Mouse (Mus musculus) ES-Bruce4 (cell line): ENCODE measurements around the gene Rapgef4. TPM values are rescaled to one million over a fixed set of nuclear protein-coding genes. Genes with fewer than 3 reads are reported as not detected.

ENCODE experiments used
- H3K27ac ChIP-seq: 2 replicates; pipeline ENCODE4 v1.5.1; 2012; ENCODE audit warnings: low read length, inconsistent platforms; ENCODE audit not compliant: insufficient read depth
- H3K27me3 ChIP-seq: 2 replicates; pipeline ENCODE4 v1.6.1; 2012; ENCODE audit warnings: mild to moderate bottlenecking, low read length, inconsistent platforms; ENCODE audit not compliant: control insufficient read depth, poor library complexity, insufficient read depth, severe bottlenecking
- H3K36me3 ChIP-seq: 2 replicates; pipeline ENCODE4 v1.6.1; 2012; ENCODE audit warnings: inconsistent platforms, mild to moderate bottlenecking, low read length, moderate library complexity; ENCODE audit not compliant: control insufficient read depth, poor library complexity, insufficient read depth, severe bottlenecking
- H3K4me1 ChIP-seq: one replicate; pipeline ENCODE4 v1.8.1; 2011; ENCODE audit warnings: low read length; ENCODE audit not compliant: control insufficient read depth, insufficient read depth
- H3K4me3 ChIP-seq: 2 replicates; pipeline ENCODE4 v1.5.1; 2011; ENCODE audit warnings: low read depth, mild to moderate bottlenecking, low read length
- H3K9ac ChIP-seq: 2 replicates; pipeline ENCODE4 v1.6.1; 2012; ENCODE audit warnings: low read depth, mild to moderate bottlenecking, inconsistent platforms; ENCODE audit not compliant: poor library complexity, severe bottlenecking
- H3K9me3 ChIP-seq: replicated peaks from 2 replicates; pipeline ENCODE4 v1.6.1; 2012; ENCODE audit warnings: mild to moderate bottlenecking, low read length, inconsistent platforms; ENCODE audit not compliant: control insufficient read depth, poor library complexity, insufficient read depth, severe bottlenecking
- CTCF ChIP-seq: IDR thresholded peaks from one replicate; pipeline ENCODE4 v1.8.1; 2011; ENCODE audit warnings: low read depth, low read length
- EP300 ChIP-seq: IDR thresholded peaks from 2 replicates; pipeline ENCODE4 v1.6.1; 2011; ENCODE audit warnings: low read depth, low read length; ENCODE audit not compliant: insufficient read depth
- POLR2A ChIP-seq: IDR thresholded peaks from one replicate; pipeline ENCODE4 v1.8.1; 2011; ENCODE audit warnings: low read length; ENCODE audit not compliant: insufficient read depth
- polyA plus RNA-seq: library from polyadenylated mRNA; stranded (reverse); fragments of >200 nt; gene quantifications from 2 replicates; pipeline ENCODE4 v1.2.4, GENCODE M21; 2011; ENCODE audit warnings: low read depth; ENCODE audit not compliant: missing spikeins, insufficient read depth, insufficient read length

Gene Rapgef4
- polyA plus RNA-seq, 1 experiment = not detected

DNA sequence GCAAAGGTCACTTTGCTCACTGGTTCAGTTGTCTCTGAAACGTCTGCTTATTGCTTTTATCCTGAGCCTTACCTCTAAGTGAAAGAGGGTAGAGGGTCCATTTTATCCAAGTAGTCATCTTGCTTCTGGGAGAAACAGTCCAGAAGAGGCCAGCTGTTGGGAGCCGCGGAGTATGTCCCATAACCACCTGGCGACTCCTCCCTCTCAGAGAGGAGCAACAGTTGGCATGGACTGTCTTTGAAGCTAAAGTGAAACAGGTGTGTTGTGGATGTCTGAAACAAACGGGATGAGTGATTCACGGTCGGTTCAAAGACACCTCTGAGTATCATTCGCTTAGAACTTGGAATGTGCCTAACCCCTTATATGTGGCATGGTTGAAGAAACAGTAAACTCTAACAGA lies 258.4 kb downstream of the Rapgef4 start:
- no peaks in the 10 kb centered on the region for H3K27me3 ChIP-seq
- H3K27ac ChIP-seq = no peak overlapping the region
- H3K9me3 ChIP-seq = no peaks in the 10 kb centered on the region
- TF ChIP-seq POLR2A (no peak), EP300 (no peak), CTCF (no peak)
- no peaks in the 10 kb centered on the region for H3K4me1 ChIP-seq
- no peaks in the 10 kb centered on the region for H3K36me3 ChIP-seq
- no peak overlapping the region for H3K4me3 ChIP-seq
- H3K9ac ChIP-seq = no peak overlapping the region

DNA sequence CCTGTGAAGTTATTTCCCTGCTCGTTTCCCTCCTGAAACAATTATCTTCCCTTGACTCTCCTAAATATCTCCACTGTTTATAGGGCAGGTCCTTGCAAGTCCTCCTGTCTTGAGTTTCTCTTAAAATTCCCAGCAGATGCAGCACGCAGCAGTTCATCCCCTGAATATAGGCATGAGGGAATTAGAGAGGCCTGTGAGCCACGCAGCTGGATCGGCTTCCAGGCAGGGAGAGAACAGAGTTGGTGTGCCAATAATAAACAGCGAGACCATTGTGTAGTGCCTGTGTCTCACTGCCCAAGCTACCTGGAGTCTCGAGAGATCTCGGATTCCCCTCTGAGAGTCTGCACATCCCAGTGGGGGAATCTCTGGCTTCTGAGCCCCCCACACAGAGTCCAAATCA lies 259.0 kb downstream of the Rapgef4 start:
- Histone ChIP-seq H3K4me1 (no peaks in the 10 kb centered on the region), H3K27ac (no peak overlapping the region), H3K36me3 (no peaks in the 10 kb centered on the region), H3K27me3 (no peaks in the 10 kb centered on the region), H3K9ac (no peak overlapping the region), H3K9me3 (no peaks in the 10 kb centered on the region), H3K4me3 (no peak overlapping the region)
- TF ChIP-seq EP300 = no peak
- no peak for TF ChIP-seq CTCF
- TF ChIP-seq POLR2A = no peak

- Histone ChIP-seq H3K9me3 (no peaks in the 10 kb centered on the region), H3K9ac (no peak overlapping the region), H3K27ac (no peak overlapping the region), H3K27me3 (no peaks in the 10 kb centered on the region), H3K4me1 (no peaks in the 10 kb centered on the region), H3K36me3 (no peaks in the 10 kb centered on the region), H3K4me3 (no peak overlapping the region)
- TF ChIP-seq EP300 (no peak), POLR2A (no peak), CTCF (no peak)
Observed at GRCm38 (mm10) chr2:72240691-72241090, 259.7 kb downstream of the Rapgef4 start.

DNA sequence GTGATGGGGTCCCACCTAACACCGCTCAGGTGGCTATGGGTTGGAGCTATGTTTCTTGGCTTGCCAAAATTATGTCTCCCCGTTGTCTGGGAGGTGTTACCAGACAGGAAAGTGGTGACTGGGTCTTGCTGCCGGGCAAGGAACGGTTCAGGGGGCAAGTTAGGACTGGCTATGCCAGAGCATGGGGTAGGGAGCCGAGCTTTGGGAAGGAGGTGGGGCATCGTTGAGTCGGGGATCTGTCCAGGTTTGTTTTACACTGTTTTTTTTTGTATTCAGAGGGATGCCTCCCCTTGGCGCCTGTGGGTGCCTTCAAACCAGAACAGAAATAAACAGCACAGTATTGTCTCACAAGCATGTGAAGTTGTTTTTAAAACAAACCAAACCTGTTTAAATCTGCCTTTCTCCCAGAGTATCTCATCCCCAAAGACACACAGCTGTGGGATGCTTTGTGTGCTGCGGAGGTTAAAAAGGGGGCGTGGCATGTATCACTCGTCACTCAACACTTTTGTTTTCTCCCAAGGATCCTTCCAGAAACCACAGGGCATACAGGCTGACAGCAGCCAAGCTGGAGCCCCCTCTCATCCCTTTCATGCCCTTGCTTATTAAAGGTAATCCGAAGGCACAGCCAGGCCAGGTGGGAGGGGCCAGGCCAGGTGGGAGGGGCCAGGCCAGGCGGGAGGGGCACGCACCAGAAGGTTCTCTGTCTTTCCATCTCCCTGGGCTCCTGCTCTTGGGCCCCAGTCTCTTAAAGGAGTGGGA lies 260.9 kb downstream of the Rapgef4 start:
- H3K9ac ChIP-seq = no peak overlapping the region
- no peaks in the 10 kb centered on the region for H3K36me3 ChIP-seq
- no peak overlapping the region for H3K27ac ChIP-seq
- no peaks in the 10 kb centered on the region for H3K9me3 ChIP-seq
- no peaks in the 10 kb centered on the region for H3K4me1 ChIP-seq
- no peak overlapping the region for H3K4me3 ChIP-seq
- TF ChIP-seq EP300 (no peak), CTCF (no peak), POLR2A (no peak)
- no peaks in the 10 kb centered on the region for H3K27me3 ChIP-seq

DNA sequence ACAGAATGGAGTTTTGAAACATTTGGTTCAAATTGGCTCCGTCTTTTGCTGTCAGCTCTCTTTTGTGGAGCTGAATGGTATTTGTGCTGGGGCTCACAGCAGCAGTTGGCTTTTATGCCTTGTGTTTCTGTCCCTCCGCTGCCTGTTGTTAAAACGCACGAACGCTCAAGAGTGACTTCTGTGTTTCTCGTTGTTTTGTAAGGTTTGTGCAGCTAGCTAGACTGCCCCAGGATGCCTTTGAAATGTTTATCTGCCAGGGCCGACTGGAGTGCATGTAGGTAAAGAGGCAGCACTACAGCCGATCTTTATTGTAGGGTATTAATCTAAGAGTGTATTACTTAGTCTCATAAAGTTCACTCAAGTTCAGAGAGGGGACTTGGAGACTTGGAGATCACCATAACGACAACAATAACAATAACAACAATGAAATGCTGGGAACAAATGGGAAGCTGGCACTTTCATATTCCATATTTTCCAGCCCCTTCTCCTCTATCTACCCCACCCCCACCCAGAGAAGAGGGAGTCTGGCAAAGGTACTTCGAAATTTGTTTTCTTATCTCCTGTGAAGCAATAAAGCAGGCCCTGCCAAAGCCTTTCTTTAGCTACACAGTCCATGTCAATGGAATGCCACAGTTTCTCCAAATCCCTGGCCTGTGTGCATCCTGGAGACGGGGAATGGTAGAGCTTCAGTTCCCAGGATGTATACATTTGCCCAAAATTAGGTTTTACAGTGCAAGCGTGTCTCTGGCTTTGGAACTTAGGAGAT lies 262.1 kb downstream of the Rapgef4 start:
- Histone ChIP-seq H3K4me3 (no peak overlapping the region), H3K36me3 (no peaks in the 10 kb centered on the region), H3K9ac (no peak overlapping the region), H3K9me3 (no peaks in the 10 kb centered on the region), H3K4me1 (no peaks in the 10 kb centered on the region), H3K27ac (no peak overlapping the region), H3K27me3 (no peaks in the 10 kb centered on the region)
- TF ChIP-seq POLR2A (no peak), CTCF (no peak), EP300 (no peak)

- Histone ChIP-seq H3K9ac (no peak overlapping the region), H3K27ac (no peak overlapping the region), H3K4me3 (no peak overlapping the region), H3K9me3 (no peaks in the 10 kb centered on the region), H3K4me1 (no peaks in the 10 kb centered on the region), H3K36me3 (no peaks in the 10 kb centered on the region), H3K27me3 (no peaks in the 10 kb centered on the region)
- TF ChIP-seq EP300 = no peak
- TF ChIP-seq CTCF = no peak
- TF ChIP-seq POLR2A = no peak
Observed at GRCm38 (mm10) chr2:72245631-72246030, 264.6 kb downstream of the Rapgef4 start.
